Mouse (Mus musculus) embryo, embryonic 10.5 days (tissue): ENCODE measurements at regions not wholly inside any gene's neighbourhood (a gene's known extent, or its start where the extent isn't known, plus 50 kb on each side); places are given as distances from the start of the nearest gene placed in this dataset.

ENCODE experiments used
- DNase-seq: peaks from one replicate; pipeline ENCODE4 v3.0.0-alpha.2; 2015; ENCODE audit warnings: low spot score

DNA sequence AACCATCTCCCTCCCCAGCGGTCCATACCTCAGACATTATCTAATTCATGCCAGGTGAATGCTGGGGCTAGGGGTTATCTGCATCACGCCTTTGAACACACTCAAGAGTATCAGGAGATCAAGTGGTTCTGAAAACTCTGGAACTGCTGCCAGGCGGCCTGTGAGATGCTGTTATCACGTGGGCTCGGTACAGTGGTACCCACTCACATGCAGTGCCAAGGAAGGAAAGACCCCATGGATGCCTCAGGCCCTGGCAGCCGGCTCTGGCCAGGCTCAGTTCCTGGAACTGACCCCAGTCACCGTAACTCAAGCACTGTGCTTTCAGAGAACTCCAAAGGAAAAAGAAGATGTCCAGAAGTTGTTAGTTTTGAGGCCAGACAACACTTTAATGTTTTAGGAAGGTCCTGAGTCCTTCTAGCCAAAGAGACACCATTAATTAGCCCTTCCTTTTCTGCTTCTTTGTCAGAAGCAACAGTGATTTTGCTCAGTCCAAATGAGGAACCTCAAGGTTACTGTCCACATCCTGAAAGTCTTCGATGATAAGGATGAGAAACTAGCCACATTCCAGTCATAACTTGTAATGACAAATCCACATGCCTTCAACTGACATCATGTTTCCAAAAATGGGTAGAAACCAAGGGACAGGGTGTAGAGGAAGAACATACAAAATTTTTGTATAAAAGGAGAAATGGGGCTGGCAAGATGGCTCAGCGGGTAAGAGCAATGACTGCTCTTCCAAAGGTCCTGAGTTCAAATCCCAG, 126.1 kb downstream of the Zbtb18 start:
- no peak for DNase-seq

DNA sequence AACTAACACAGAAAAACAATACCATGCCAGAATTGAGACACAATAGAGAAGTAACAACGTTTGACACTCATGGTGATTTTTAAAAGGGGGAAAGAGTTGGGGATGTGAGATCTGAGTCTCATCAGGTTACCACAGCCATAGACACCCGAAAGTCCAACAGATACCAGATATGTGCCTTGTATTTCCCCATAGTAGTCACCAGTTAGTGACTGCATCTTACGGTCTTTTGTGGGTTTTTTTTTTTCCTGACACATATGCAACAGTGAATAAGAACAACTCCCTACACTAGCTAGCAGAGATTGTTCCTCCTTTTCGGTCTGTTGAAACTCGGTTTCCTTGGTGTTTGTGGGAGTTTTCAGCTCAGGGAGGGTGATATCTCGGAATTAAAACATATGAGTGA, 127.4 kb downstream of the Zbtb18 start:
- DNase-seq, result no peak

DNA sequence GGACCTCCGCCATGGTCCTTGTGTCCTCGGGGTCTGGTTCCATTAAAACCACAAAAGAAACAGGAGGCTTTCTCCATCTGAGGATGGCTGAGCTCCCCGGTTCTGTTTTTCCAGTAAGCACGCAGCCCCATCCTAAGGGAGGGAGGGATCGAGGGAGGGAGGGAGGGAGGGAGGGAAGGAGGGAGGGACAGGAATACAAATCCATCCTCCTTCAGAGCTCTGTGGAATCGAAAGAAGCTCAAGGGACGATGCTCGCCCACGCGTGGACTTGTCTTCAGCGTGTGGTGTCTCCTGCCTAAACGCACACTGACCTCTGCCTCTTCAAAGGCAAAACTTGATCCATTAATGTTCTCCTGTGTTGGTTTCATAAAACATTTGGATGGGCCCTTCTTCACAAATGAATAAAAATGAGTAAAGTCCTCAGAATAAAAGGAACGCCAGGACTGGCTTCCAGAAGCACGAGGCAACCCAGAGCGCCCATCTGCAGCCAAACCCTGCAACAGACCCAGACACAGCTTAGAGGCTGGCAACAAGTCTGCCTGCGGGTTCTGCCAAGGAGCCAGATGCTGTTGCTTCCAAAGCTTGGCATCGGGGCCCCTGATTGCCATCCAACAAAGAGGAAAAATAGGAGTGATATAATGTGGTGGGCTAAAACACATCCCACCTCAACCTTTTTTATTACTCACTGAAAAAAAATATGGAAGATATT, 131.0 kb downstream of the Zbtb18 start:
- DNase-seq, result no peak

DNA sequence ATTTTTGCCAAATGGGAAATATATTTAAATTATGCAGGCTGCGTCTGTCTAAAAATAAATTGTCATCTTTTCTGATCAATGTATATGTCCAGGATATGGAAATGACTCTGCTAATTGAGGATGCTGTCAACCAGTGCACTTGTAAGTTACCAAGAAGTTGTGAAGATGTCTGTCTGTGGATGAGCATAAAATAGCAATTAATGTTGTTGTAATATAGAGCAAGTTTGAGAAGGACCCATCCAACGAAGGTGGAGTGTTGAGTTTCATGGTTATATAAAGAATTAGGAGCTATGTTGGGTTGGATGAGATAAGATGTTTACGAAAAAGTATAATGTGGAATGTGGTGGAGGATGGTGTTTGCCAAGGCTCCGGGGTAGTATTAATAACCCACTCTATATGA, 131.6 kb downstream of the Zbtb18 start:
- no peak for DNase-seq

DNA sequence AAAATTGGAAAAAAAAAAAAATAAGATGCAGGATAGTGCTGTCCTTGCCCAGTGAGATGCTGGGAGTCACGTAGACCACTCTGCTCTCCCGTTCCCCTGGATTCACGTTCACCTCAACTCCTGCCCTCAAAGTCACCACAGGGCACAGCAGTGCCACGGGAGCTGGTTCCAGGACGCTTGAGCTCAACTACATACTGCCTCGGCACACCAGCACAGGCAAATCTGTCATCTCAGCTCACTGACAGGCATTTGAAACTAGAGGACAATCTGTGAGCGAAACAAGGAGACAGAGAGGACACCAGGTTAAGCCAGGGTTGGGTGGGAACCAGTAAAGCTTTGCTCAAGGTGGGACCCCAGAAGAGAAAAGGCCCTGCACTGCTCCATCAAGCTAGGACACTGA, 132.2 kb downstream of the Zbtb18 start:
- DNase-seq, result no peak

DNA sequence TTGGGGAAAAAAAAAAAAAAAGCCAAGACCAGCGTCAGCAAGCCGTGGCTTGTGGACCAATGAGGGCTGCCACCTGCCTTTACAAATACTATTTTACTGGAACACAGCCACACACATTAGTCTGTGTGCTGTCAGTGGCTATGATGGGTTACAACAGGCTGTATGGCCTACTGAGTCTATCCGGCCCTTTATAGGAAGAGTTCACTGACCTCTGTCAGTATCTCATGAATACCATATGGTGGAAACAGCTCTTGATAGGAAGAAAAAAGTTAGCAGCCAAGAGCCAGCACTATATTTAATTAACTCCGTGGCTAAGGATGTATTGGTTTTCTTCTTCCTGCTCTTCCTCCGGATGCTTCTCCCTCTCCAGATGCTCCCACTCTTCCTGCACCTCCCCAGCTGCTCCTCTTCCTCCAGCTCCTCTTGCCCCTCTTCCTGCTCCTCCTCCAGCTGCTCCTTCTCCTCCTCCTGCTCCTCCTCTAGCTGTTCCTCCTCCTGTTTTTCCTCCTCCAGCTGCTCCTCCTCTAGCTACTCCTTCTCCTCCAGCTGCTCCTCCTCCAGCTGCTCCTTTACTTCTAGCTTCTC, 142.2 kb downstream of the Zbtb18 start:
- DNase-seq, result peak; percentile 58

DNA sequence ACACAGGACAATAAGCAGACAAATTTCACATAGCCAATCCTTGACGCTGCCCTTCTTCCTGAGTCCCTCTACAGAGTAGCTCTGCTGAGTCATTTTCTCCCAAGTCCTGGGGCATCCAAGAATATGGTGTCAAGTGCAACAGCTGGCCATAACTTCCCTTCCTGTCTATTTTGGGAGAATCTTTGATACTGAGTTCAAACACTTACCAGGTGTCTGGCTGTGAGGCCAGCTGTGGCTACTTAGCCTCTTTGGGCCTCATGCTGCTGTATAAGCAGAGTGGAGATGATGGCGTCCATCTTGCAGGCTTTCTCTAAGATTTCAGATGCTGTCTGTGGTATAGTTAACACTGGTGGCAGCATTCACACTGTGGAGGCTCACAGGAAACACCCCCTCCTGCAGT, 143.2 kb downstream of the Zbtb18 start:
- DNase-seq, result no peak

DNA sequence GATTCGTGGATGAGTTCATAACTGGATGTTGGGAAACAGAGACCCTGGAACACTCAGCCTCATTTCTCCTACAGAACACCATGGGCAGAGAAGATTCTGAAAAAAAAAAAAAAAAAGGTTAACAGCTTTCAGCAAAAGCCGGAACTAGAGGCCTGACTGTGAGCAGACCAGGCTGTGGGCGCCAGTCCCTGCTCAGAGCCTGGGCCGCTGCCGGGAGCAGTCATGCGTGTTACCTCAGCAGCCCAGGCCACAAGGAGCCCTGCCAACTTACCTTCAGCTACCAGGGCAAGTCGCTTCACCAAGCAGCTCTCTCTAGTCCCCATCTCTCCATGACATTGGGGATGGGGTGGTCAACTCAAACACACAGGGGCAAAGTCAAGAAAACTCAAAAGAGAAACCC, 140.6 kb upstream of the 1700016C15Rik start:
- no peak for DNase-seq

DNA sequence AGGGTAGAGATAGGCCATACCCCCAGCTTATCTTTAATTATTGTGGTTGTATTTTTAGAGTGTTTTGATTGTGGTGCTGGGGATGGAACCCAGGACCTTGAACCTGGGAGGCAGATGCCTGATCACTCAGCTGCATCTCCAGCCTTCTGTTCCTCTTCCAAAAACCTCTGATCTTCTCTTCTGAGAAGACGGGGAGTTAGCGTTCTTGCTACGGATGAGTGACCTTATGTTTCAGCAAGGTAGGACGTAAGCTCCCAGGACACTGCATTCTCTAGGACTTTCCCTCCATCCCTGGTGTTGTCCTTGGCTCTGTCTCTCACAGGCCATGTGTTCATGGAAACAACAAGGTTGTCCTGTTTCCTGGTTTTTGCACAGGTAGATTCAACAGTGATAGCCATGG, 140.0 kb upstream of the 1700016C15Rik start:
- DNase-seq, result no peak

DNA sequence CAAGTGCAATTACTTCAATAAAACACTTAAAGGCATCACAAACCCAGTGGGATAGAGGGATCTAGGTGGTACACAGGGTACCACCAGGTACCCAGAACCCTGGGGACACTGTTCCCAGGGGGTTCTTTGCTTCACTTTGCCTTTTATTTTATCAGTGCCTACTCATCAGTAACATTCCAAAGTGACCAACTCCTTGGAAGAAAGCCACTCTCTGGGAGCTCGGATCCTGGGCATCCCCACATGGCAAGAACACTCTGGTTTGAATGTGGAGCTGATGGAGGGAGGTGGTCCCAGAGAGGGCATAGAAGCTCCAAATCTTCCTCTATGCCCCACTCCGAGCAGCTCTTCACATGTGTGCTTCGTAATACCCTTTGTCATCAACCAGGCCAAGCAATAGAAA, 137.9 kb upstream of the 1700016C15Rik start:
- no peak for DNase-seq

DNA sequence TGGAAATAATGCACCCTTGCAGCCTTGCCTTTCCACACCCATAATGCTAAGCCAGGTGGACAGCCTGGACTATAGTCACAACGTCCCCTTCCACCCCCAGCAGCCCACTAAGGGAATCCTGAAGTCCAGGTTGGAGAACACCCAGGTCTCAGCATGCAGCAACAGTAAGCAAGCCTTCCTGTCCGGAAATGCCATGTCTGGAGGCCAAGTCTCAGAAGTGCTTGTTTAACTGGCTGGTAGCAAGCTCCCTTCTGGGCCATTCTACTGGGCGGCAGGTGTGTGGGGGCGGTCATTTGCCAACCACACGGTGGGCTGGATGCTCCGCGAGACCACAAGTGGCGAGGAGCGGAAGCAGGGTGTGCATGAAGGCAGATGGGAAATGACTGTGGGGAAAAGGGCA, 137.3 kb upstream of the 1700016C15Rik start:
- DNase-seq, result no peak

DNA sequence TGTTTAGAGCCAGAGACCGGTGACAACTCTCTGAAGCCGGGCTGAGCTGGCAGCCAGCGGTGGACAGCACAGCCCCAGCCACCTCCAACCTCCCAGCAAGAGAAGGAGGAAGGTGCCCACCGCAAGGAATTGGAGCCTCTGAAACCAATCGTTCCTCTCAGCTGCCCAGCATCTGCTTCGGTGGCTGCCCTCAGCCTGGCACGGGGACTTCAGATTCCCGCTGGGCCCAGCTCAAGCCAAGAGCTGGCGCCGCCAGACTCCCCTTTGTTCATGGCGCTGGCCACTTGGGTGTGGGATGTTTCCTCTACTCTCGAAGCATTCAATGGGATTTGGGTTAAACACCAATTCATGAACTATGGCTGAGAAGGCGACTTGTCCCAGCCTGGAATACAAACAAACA, 135.3 kb upstream of the 1700016C15Rik start:
- no peak for DNase-seq

DNA sequence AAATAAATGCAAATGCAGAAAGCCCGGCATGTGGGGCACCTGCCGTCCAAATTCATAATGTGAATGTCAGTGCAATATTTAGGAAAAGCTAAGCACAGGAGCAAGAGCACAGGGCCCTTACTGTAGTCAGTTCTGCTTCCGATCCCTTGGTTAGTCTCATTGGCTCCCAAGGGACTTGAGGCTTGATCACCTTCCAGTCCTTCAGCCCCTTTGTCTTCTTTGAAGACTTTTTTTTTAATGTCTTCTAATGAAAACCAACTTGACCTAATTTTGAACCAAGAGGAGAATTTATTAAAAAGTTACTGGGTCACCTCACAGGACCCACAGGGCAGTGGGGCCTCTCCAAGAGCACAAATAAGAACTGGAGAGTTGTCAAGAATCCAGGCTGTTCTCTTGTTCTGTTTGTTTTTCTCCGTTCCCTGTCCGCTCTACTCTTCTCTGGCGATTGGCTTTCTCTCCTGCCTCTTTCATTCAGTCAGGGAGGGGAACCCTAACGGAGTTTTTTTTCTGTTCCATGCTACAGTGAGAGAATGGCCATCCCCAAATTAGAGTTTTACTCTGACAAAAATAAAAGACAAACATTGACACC, 134.2 kb upstream of the 1700016C15Rik start:
- no peak for DNase-seq

DNA sequence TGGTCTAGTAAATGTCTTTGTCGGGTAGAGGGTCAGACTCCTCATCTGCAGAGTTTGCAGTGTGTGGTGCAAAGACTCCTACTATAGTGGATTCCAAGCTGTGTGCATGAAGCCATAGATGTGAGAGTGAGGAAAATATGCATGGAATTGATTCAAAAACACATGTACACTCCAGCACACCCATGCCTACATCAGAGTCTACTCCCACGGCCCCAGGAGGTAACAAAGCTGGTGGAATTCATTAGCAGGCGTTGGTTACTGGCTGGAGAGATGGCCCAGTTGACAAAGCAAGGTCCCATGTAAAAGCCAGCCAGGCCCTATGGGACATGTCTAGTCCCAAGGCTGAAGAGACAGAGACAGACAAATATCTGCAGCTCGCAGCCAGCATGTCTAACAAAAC, 132.6 kb upstream of the 1700016C15Rik start:
- DNase-seq, result no peak

DNA sequence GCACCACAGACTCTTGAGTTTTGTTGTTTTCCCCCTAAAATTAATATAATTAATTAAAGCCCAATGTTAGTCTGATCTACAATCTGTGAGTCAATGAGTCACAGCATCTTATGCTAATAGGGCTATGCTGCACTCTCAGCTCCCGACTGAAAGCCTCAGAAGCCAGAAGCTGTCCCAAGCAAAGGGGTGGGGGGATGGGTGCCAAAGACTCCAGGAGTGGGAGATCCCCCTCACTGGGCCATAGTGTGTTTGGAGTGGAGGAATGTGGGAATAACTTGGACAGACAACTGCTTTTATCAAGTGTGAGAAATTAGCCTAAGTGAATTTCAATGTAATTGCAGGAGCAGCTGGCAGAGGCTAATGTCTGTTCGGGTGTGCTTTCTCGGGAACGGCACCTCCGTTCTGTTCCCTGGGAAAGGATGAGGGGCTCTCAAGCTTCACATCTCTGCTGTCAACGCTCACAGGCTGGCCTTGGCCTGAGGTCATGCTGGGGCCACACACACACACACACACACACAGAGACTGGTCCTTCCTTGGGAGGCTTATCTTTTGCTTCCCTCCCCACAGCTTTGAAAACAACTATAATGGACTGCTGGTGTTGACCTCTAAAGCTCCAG, 124.2 kb upstream of the 1700016C15Rik start:
- peak; percentile 57 for DNase-seq

DNA sequence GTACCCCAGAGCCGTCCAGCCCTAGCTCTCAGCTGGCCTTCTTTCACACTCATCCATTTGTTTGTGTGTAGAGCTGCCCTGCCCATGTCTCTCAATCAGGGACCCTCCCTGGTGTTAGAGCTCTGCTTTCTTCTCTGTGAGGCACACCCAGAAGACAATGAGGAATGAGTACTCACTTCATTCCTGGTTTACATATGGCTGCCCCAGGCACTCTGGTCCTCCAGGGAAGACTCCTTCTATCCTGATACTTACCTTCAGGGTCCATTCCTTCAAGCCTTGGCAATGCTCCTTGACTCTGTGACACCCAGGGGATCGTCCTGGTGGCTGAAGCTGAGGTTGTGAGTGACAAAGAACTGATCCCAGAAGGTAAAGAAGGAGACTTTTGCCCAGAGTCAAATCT, 122.0 kb upstream of the 1700016C15Rik start:
- DNase-seq, result no peak

DNA sequence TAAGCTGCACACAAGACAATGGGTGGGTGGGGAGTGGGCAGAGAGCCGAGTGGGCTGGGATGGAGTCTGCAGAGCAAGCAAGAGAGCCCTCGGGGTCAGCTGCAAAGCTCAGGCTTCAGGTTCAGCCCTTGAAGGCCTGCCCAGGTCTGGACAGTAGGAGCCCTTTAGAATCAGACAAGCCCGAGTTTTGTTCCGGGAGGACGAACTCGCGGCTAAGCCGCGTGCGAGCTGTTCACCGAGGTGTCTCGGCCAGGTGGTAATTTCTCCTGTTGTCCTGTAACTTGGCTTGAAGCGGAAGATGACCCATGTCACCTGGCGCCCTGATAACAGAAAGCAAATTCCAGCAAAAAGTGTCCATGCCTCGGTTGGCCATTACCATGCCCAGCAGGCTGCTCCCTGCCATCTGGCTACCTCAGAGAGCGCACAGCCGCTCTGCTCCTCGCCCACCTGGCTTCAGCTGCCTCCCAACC, 121.0 kb upstream of the 1700016C15Rik start:
- no peak for DNase-seq

DNA sequence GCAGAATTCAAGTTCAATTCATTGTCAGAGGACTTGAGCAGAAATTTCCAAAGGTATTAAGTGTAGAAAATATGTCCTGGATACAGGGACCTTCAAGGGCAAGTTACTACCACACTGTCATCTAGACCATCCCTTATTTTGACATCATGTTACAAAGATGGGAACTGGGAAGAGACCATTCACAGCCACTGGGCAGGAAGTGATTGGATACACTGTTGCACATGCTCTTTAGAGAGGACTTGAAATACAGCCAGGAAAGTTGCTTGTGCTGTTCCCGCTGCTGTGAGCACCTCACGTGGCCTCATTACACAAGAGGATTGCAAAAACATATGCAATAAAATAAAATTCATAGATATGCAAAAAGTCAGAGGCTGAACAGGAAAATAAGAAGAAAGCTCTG, 120.4 kb upstream of the 1700016C15Rik start:
- DNase-seq, result no peak

DNA sequence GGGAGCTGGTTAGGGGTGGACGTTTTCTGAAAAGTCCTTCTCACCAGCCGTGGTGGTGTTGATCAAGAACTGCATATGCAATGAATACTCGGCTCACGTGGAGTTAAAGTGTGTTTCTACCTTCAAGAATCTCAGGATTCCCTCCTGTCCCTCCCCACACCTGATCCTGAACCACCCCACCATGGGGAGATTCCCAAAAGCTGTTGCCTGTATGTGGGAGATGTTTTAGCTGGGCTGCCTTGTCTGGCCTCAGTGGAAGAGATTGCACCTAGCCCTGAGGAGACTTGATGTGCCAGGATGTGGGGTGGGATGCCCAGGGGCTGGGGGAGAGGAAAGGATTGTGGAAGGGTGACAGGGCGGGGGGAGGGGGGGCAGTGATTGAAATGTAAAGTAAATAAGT, 119.9 kb upstream of the 1700016C15Rik start:
- no peak for DNase-seq

DNA sequence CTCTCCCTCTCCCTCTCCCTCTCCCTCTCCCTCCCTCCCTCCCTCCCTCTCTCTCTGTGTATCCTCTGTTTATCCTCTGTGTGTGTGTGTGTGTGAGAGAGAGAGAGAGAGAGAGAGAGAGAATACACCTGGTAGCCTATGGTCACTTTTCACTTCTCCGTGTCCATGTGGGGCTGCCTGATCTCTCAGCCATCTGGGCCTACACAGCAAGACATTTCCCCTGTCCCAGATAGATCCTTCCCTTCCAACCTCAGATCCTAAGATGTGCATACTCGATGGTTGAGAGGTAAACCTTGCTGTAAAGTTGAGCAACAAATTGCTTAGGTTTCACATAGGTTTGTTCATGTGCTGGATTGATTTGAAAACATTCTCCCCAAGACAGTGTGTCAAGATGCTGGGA, 119.5 kb upstream of the 1700016C15Rik start:
- DNase-seq, result no peak

DNA sequence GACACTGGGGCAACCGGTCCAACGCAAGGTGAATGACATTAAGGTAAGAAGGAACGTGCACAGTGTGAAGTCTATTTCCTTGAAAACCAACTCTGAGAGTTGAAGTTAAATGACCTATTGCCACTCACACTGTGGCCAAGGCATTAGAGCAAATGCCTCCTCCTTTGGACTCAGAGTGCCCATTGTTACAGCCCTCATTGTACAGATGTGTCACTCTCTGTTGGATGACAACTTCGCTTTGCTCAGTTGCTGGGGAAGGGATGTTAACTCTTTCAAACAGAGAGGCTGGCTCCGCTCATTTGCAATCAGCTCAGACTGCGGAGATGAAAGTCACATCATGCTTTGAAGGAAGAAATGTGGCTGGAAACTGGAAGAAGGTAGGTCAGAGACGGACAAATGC, 117.1 kb upstream of the 1700016C15Rik start:
- DNase-seq, result peak; percentile 56

DNA sequence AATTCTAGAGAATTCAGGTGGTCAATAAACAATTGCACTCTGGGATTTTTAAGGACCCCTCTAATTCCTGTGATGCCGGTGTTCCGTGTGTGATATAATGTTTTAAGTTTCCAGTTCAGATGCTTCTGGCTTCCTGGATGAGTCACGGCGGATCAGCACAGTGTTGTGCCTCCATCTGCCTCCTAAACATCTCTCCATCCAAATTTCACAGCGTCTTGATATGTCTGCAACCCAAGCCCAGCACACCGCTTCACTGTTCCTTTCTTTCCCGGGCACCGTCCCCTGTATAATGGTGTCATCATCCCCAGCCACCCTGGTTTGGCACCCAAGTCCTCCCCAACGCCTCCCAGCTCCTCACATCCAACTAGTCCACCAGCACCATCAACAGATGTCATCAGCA, 114.0 kb upstream of the 1700016C15Rik start:
- no peak for DNase-seq
